Mouse (Mus musculus): ENCODE data around the gene Rbbp8nl.
"Not testable (repeated sequence)": the region's sequence is repeated elsewhere in the genome, so short reads cannot be mapped to it uniquely, and the experiment has no call there.

The Rbbp8nl gene

GRCm38 (mm10) chr2:180258951-180259484, 30.7 kb downstream of the Rbbp8nl start:
- not testable (repeated sequence) for DNase-seq (ENCODE audit: low read depth in 2 of 2, low spot score in 2 of 2)

- DNase-seq (ENCODE audit: low read depth in 2 of 2, low spot score in 2 of 2): no peak
These were observed 31.5 kb downstream of the Rbbp8nl start for GRCm38 (mm10) chr2:180257963-180258865.

- peak; percentile 92 to 95 for DNase-seq (ENCODE audit: low read depth in 2 of 2, low spot score in 2 of 2)
These were observed 32.6 kb downstream of the Rbbp8nl start, which contains the start of gene Rps21 for GRCm38 (mm10) chr2:180257001-180257521. Gene Rps21, plus strand, starts transcription at chr2:180257377.

- no peak for DNase-seq (ENCODE audit: low read depth in 2 of 2, low spot score in 2 of 2)
These were observed 33.2 kb downstream of the Rbbp8nl start for GRCm38 (mm10) chr2:180256296-180257000.

GRCm38 (mm10) chr2:180255701-180256100, 34.0 kb downstream of the Rbbp8nl start:
- DNase-seq (ENCODE audit: low read depth in 2 of 2, low spot score in 2 of 2): no peak

- no peak for DNase-seq (ENCODE audit: low read depth in 2 of 2, low spot score in 2 of 2)
These were observed 35.1 kb downstream of the Rbbp8nl start for GRCm38 (mm10) chr2:180254436-180255209.

GRCm38 (mm10) chr2:180251838-180252237, 37.8 kb downstream of the Rbbp8nl start:
- no peak for DNase-seq (ENCODE audit: low read depth in 2 of 2, low spot score in 2 of 2)

- DNase-seq (ENCODE audit: low read depth in 2 of 2, low spot score in 2 of 2): peak; percentile 59 to 74
These were observed 38.6 kb downstream of the Rbbp8nl start for GRCm38 (mm10) chr2:180250930-180251611.

- DNase-seq (ENCODE audit: low read depth in 2 of 2, low spot score in 2 of 2): no peak
These were observed 40.6 kb downstream of the Rbbp8nl start for GRCm38 (mm10) chr2:180248947-180249660.

GRCm38 (mm10) chr2:180247916-180248315, 41.8 kb downstream of the Rbbp8nl start:
- no peak for DNase-seq (ENCODE audit: low read depth in 2 of 2, low spot score in 2 of 2)

GRCm38 (mm10) chr2:180243108-180243507, 46.6 kb downstream of the Rbbp8nl start:
- DNase-seq (ENCODE audit: low read depth in 2 of 2, low spot score in 2 of 2): no peak

GRCm38 (mm10) chr2:180238591-180238990, 51.1 kb downstream of the Rbbp8nl start:
- DNase-seq (ENCODE audit: low read depth in 2 of 2, low spot score in 2 of 2): no peak

- no peak for DNase-seq (ENCODE audit: low read depth in 2 of 2, low spot score in 2 of 2)
These were observed 51.9 kb downstream of the Rbbp8nl start for GRCm38 (mm10) chr2:180237601-180238345.

- no peak for DNase-seq (ENCODE audit: low read depth in 2 of 2, low spot score in 2 of 2)
These were observed 52.7 kb downstream of the Rbbp8nl start for GRCm38 (mm10) chr2:180236930-180237329.

- no peak for DNase-seq (ENCODE audit: low read depth in 2 of 2, low spot score in 2 of 2)
These were observed 53.2 kb downstream of the Rbbp8nl start for GRCm38 (mm10) chr2:180236500-180236899.

GRCm38 (mm10) chr2:180235788-180236187, 53.9 kb downstream of the Rbbp8nl start:
- DNase-seq (ENCODE audit: low read depth in 2 of 2, low spot score in 2 of 2): no peak

- no peak for DNase-seq (ENCODE audit: low read depth in 2 of 2, low spot score in 2 of 2)
These were observed 54.7 kb downstream of the Rbbp8nl start for GRCm38 (mm10) chr2:180234980-180235379.

- no peak for DNase-seq (ENCODE audit: low read depth in 2 of 2, low spot score in 2 of 2)
These were observed 55.3 kb downstream of the Rbbp8nl start for GRCm38 (mm10) chr2:180234353-180234752.

Data from CD8-positive naive resting alpha-beta T cell, adult 2 months (primary cell).